Mouse (Mus musculus) ES-CJ7 (cell line): ENCODE results near the gene Ythdf2.

Experiments used
- DNase-seq: peaks from one replicate; pipeline ENCODE4 v3.0.0; 2011; ENCODE audit warnings: low read depth, low spot score

Gene Ythdf2

DNA sequence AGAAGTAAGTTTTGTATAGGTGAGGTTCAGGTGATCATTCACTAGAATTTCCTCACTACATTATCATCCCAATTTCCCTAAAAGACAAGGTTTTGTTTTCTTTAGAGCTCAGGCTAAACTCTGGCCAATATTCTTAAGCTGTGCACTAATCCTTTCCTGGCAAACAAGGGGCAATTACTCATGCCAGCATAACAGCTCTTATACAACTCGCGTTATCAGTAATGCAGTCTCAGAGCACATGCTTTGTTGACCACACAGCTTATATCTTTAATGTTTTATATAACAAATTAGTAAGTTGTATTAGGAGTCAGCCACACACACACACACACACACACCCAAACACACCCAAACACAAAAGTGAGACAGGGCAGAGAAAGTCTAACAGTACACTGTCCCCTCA lies 1.8 kb downstream of the Ythdf2 start:
- no peak for DNase-seq

DNA sequence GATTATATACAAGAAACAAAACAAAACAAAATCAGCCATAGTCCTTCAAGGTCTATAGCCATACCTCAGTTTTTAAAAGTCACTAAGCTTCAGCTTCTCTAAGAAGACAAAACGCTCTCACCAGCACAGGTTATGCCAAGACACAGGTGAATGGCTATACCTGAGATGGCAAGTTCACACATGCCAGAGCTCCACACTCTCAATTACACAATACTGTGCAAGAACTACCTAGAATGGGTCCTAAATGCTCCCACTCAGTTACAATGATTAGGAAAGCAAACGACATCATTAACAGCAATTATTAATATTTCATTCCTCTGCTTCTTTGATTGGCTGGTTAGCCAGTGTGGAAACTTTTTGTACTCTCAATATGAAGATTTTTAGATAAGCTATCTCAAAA lies 2.8 kb downstream of the Ythdf2 start:
- DNase-seq = no peak

GRCm38 (mm10) chr4:132207280-132207679 lies 4.8 kb downstream of the Ythdf2 start:
- no peak for DNase-seq

DNA sequence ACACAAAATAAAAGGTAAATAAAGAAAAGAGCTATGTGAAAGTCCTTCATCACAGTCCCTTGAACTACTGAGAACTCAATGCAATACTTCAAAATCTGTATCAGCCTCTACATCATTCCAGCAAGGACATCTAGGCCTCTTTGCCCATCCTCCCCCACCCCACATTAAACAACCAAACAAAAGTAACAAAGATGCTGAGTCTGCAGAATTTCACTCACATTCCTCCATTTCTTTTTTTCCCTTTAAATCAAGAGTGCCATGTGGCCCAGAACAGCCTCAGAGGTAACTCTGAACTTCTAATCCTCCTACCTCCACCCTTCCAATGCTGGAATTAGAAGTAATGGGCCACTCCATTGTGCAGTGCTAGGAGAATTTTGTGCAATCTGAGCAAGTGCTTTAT lies 13.3 kb downstream of the Ythdf2 start:
- DNase-seq = no peak

DNA sequence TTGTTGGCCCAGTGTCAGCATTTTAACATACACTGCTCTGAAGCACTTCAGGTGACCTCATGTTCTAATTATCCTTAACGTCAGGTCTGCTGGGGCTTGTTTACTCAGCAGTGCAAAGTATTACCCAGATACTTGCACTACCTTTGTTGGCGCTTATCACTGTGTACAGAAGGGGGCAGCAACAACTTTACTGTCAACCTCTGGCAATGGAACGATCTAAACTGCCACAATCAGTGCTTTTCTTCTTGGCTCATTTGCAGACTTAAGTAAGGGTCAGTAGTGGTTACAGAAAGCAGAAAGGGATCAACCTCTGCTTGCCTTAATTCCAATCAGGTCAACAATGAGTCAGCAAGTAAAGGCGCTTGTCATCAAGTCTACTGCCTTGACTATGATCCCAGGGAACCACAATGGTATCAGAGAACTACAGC lies 13.8 kb downstream of the Ythdf2 start:
- DNase-seq = peak; percentile 58

DNA sequence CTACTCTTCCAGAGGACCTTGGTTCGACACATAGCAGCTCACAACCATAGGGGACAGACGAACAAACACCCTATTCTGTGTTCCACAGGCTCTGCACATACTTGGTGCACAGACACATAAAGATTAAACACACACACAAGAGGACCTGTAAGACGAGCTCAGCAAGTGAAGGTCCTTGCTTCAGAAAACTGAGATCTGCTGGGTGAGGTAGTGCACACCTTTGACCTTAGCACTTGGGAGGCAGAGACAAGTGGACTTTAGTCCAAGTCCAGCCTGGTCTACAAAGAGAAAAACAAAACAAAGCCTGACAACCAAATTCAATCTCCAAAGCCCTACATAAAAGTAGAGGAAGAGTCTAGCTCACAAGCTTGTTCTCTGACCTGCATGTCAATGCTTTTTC lies 17.1 kb downstream of the Ythdf2 start:
- no peak for DNase-seq

DNA sequence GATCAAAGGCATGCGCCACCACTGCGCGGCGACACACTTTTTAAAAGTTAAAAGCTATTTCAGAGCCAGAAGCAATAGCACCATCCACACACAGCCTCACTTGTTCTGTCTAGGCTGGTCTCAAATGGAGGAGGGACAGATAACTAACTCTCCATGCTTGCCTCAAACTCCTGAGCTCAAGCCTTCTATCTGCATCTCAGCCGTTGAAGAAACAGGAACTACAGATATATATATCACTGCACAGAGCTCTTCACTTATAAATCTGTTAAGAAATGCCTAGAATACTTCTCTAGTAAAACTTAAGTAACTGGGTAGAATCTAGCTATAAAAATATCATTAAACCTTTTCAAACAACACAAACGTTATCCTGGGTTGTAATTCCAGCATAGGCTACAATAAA lies 17.7 kb downstream of the Ythdf2 start:
- DNase-seq = no peak

DNA sequence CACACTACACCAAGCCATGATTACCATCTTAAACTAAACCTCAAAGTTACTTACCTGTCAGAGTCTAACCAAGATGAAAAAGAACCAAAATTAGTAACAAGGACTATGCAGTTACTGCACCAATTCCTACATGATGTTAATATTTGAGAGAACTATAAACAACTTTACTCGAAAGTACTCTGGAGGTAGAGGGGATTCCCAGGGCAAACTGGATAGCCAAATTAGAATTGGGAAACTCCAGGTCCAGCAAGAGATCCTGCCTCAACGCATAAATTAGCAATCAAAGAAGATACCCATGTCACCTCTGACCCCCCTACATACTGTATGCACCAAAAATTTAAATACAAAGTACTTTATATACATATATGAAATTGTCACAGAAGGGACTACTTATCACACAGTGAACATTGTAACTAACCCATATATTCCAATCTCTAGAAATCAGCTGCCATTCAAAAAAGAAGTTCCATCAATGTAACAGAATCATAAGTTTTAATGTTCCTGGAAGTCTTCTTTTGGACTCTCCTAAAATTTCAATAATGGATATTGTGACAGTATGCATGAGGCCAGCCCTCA lies 24.2 kb downstream of the Ythdf2 start:
- no peak for DNase-seq

- no peak for DNase-seq
Measured at GRCm38 (mm10) chr4:132183162-132183561, 28.9 kb downstream of the Ythdf2 start.

DNA sequence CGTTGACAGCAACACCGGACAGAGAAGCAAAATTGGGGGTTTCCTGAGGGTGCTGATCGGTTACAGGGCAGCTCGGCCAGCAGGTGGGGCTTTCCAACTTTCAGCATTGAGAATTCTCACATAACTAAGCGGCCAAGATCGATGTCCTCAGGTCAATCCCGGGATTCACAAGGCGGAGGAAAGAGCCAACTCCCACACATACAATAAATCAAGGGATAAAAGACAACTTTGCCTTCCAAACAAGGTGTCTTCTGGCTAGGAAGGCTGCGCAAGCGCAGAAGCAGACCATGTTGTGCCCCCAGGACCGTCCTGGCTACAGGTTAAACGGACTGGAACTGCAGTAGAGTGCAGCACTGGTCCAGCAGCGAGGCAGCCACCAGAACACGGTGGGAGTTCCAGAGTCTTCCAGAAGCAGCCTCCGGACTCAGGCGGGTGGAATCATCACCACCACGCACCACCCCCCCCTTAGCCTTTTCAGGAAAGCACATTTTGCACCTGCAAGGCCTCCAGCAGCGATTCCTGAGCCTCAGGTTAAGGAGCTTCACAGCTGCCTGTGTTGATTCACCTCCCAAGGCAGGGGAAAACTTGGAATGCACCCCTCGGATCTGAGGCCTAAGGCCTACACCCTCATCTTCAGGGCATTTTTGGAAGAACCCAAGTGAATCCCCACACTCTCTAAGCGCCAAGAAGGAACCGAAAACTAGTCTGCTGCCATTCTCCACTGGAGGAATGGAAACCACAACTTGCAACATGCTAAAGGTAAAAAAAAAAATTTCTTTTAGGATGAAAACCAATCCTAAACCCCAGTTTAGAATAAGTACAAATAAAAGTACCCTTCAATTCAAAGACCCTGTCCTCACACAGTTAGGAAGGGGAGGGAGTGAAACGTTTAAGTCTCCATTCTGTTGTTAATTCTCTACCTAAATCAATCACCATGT lies 30.1 kb downstream of the Ythdf2 start:
- peak; percentile 43 for DNase-seq

DNA sequence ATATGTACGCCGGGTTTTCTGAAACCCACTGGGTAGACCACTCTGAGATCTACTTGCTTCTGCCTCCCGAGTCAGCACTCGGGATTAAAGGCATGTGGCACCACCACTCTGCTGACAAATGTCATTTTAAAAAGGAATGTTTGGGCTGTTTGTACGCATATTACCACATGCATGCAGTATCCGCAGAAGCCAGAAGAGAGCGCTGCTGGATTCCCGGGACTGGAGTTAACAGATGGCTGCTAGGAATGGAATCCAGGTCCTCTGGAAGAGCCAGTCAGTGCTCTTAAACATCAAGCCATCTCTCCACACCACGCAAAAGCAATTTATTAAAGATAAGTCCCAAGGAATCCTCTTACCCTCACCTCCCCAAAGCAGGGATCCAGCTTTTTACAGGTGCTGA lies 31.4 kb downstream of the Ythdf2 start:
- DNase-seq = peak; percentile 64

GRCm38 (mm10) chr4:132178630-132179059 lies 33.5 kb downstream of the Ythdf2 start:
- DNase-seq = peak; percentile 78

GRCm38 (mm10) chr4:132176474-132176873 lies 35.6 kb downstream of the Ythdf2 start:
- DNase-seq = no peak

GRCm38 (mm10) chr4:132170891-132171290 lies 41.2 kb downstream of the Ythdf2 start:
- DNase-seq = no peak

- no peak for DNase-seq
Measured at GRCm38 (mm10) chr4:132169761-132170160, 42.3 kb downstream of the Ythdf2 start.

DNA sequence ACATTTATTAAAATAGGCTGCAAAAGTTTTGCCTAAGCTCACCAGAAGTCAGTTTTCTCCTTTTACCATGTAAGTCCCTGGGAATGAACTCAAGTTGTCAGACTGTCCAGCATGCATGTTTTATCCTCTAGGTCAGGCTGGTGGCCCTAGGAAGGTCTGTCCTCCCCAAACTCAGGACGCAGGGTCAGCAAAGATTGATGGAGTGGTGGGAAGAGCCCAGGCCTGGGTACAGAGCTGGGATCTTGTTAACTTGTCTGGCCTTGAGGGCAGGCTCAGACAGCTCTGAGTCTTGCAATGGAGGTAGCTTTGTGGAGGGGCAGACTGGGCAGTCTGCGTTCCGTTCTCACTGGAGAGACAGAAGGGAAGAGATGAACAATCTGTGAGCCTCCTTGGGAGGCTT lies 42.8 kb downstream of the Ythdf2 start:
- DNase-seq = no peak

- no peak for DNase-seq
Measured at GRCm38 (mm10) chr4:132167436-132167835, 44.7 kb downstream of the Ythdf2 start.

- DNase-seq = no peak
Measured at GRCm38 (mm10) chr4:132166350-132167290, 45.5 kb downstream of the Ythdf2 start.

- no peak for DNase-seq
Measured at GRCm38 (mm10) chr4:132165691-132166090, 46.4 kb downstream of the Ythdf2 start.

DNA sequence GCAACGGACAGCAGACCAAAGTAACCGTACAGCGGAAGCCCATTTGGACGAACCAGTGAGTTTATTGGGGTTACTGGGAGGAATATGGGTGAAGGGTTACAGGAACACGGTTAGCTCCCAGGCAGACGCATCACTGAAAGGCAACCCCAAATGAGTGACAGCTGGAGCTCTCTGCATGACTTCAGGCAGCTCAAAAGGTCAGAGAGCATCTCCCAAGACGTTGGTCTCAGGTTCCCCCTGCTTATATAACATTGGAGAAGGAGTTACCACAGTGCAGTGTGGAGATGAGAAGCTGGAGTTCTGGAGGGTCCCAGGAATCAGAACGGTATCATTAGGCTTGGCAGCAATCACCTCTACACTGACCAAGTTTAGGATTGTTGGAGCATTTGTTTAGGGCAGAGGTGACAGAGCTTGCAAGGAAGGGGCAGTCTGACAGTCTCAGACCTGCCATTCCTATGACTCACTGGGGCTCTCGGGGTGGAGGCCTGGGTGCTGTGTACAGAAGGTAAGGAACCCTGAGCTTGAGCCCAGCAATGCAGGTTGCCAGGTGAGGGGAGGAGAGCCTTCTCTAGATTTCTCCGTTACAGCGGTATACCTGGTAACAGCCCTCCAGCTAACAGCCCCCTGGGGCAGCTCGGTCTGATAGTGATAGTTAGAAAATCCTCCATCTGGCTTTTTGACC lies 55.0 kb downstream of the Ythdf2 start:
- no peak for DNase-seq
